In genomic region chr19:43384346-43384977, GRCm38 (mm10) we compare ENCODE assay signal across 10 mouse cellular contexts. TPM values are rescaled to one million over a fixed set of nuclear protein-coding genes. Genes with fewer than 3 reads are reported as not detected.
A peak's percentile ranks its signal among the peaks of the same experiment; 100 is the strongest.
DNase-seq lines count a peak whose midpoint lies in the region; ATAC-seq lines count a peak whose summit lies in the region.
"Had no signal": no experiment of that assay in that cellular context is flagged by ENCODE, and none has a peak within 500 bp of the region (broad histone marks: within the 10 kb centered on the region; RNA-seq: fewer than 3 reads in every experiment).

No protein-coding gene starts in this region.

- 7% methylated on average over 19 of the region's 19 CpGs for WGBS in heart, embryonic 15.5 days
- WGBS in hindbrain, embryonic 12.5 days: under 1% methylated on average over 19 of the region's 19 CpGs
- 1% methylated on average over 19 of the region's 19 CpGs for WGBS in midbrain, embryonic 14.5 days

- H3K4me3 ChIP-seq in heart, embryonic 15.5 days: peak overlapping the region; percentile 44
- H3K4me3 ChIP-seq in hindbrain, embryonic 12.5 days: peak overlapping the region; percentile 32
- peak overlapping the region; percentile 20 for H3K4me3 ChIP-seq in midbrain, embryonic 14.5 days (replicated peaks; ENCODE audit: low read depth, low read length)

- ATAC-seq in heart, embryonic 15.5 days (replicated peaks; ENCODE audit: insufficient number of reproducible peaks, insufficient read depth, low FRiP score, low read depth): no peak
- ATAC-seq in hindbrain, embryonic 12.5 days (ENCODE audit: low FRiP score): no peak
- ATAC-seq in midbrain, embryonic 14.5 days (ENCODE audit: low FRiP score, low TSS enrichment): no peak

- H3K9me3 ChIP-seq in heart, embryonic 15.5 days (replicated peaks): no peaks in the 10 kb centered on the region
- H3K9me3 ChIP-seq in hindbrain, embryonic 12.5 days (replicated peaks): no peaks in the 10 kb centered on the region
- no peaks in the 10 kb centered on the region for H3K9me3 ChIP-seq in midbrain, embryonic 14.5 days (ENCODE audit: control insufficient read depth, low read length)

- no peak overlapping the region for H3K27ac ChIP-seq in heart, embryonic 15.5 days
- no peak overlapping the region for H3K27ac ChIP-seq in hindbrain, embryonic 12.5 days
- no peak overlapping the region for H3K27ac ChIP-seq in midbrain, embryonic 14.5 days (replicated peaks; ENCODE audit: low read depth, low read length)

- H3K4me1 ChIP-seq in heart, embryonic 15.5 days (replicated peaks): peaks cover 29% of the 10 kb centered on the region
- peaks cover 24% of the 10 kb centered on the region for H3K4me1 ChIP-seq in hindbrain, embryonic 12.5 days
- H3K4me1 ChIP-seq in midbrain, embryonic 14.5 days (ENCODE audit: control insufficient read depth, insufficient read depth, low read length): peaks cover 12% of the 10 kb centered on the region; the same call in 1 of the 2 replicates

- H3K9ac ChIP-seq in heart, embryonic 15.5 days: 0 out of 2 replicates have a peak overlapping the region, but pooled peaks have one; percentile 7
- H3K9ac ChIP-seq in hindbrain, embryonic 12.5 days: peak overlapping the region; percentile 13; the same call in 1 of the 2 replicates
- no peak overlapping the region for H3K9ac ChIP-seq in midbrain, embryonic 14.5 days (replicated peaks; ENCODE audit: low read length)

- no peak for DNase-seq in heart, postnatal 25 days (ENCODE audit: low spot score)
- peak; percentile 45 for DNase-seq in embryo, embryonic 10 days (ENCODE audit: low spot score)
- DNase-seq in midbrain, embryonic 14.5 days: no peak
- no peak for DNase-seq in urinary bladder, postnatal 25 days (ENCODE audit: low spot score)
- DNase-seq in gastrocnemius, adult 18-20 months (ENCODE audit: low spot score): no peak
- DNase-seq in layer of hippocampus, postnatal 25 days (ENCODE audit: extremely low spot score in 1 of 2, low spot score in 1 of 2): no peak
- DNase-seq: right cerebral cortex, postnatal 25 days had no signal

- H3K27me3 ChIP-seq in heart, embryonic 15.5 days: peaks cover 67% of the 10 kb centered on the region
- H3K27me3 ChIP-seq in hindbrain, embryonic 12.5 days: peaks cover 71% of the 10 kb centered on the region
- H3K27me3 ChIP-seq in midbrain, embryonic 14.5 days (ENCODE audit: control insufficient read depth, insufficient read depth, low read length): peaks cover 51% of the 10 kb centered on the region

- H3K36me3 ChIP-seq in heart, embryonic 15.5 days: no peaks in the 10 kb centered on the region
- H3K36me3 ChIP-seq in hindbrain, embryonic 12.5 days: no peaks in the 10 kb centered on the region
- no peaks in the 10 kb centered on the region for H3K36me3 ChIP-seq in midbrain, embryonic 14.5 days (ENCODE audit: control insufficient read depth, insufficient read depth, low read length)

- intact Hi-C loops in heart, postnatal 25 days (cut with DNase I): no loop called here

- H3K4me2 ChIP-seq in heart, embryonic 15.5 days: peak overlapping the region; percentile 62
- peak overlapping the region; percentile 54 for H3K4me2 ChIP-seq in hindbrain, embryonic 12.5 days (replicated peaks)
- peak overlapping the region; percentile 48 for H3K4me2 ChIP-seq in midbrain, embryonic 14.5 days (ENCODE audit: low read length)

RNA-seq across cellular contexts. Expression of gene Hpse2, which starts 3.7 kb away (rescaled TPM):
- 0.66 and 1.4 TPM in 2 replicates for polyA plus RNA-seq in heart, embryonic 15.5 days (2015; fragmentation: Nextera tagmentation; extraction: Ambion mirVana)
- total RNA-seq in heart, postnatal 25 days (2021): under 1 TPM; 0.08 to 0.31 TPM
- polyA plus RNA-seq in hindbrain, embryonic 12.5 days (2016; fragmentation: Nextera tagmentation; extraction: Ambion mirVana): 1.3 and 1.6 TPM in 2 replicates
- 0.11 TPM in 1 of 2 replicates, not detected in the other for polyA plus RNA-seq in midbrain, embryonic 14.5 days (2014; fragmentation: Nextera tagmentation; extraction: Ambion mirVana)
- not detected for total RNA-seq in gastrocnemius, adult 18-20 months (2021)
- total RNA-seq in layer of hippocampus, postnatal 25 days (2021): under 1 TPM; 0.25 to 0.28 TPM
- polyA plus RNA-seq: liver, embryonic 16.5 days had no signal

RNA-seq across cellular contexts. Expression of gene Cnnm1, which starts 55.8 kb away (rescaled TPM):
- 0.04 and 0.05 TPM in 2 replicates for polyA plus RNA-seq in heart, embryonic 15.5 days (2015; fragmentation: Nextera tagmentation; extraction: Ambion mirVana)
- under 1 TPM; 0.06 to 0.08 TPM for total RNA-seq in heart, postnatal 25 days (2021)
- 0.66 and 0.67 TPM in 2 replicates for polyA plus RNA-seq in hindbrain, embryonic 12.5 days (2016; fragmentation: Nextera tagmentation; extraction: Ambion mirVana)
- 2.3 and 2.5 TPM in 2 replicates for polyA plus RNA-seq in midbrain, embryonic 14.5 days (2014; fragmentation: Nextera tagmentation; extraction: Ambion mirVana)
- under 1 TPM in 1 of 2 experiments, not detected in 1; 0.12 TPM for total RNA-seq in gastrocnemius, adult 18-20 months (2021)
- total RNA-seq in layer of hippocampus, postnatal 25 days (2021): 100 to 1,000 TPM in 1 of 2 experiments, 10 to 100 TPM in 1; 94.0 to 102 TPM

Comparison
In these comparisons a context has a peak if more than half of its experiments do, and no peak if none do; other contexts are left out.
1. RNA of gene Cnnm1, which starts 55.8 kb away (total RNA-seq): 94.0 to 102 TPM in layer of hippocampus, postnatal 25 days; 0.12 TPM in gastrocnemius, adult 18-20 months and 0.06 to 0.08 TPM in heart, postnatal 25 days; every median in the first group is over 10 times any median in the second.
2. Peak in every context shown above with its lines, with median percentiles within 50 percentile points of each other: H3K4me2 ChIP-seq and H3K4me3 ChIP-seq.